Mouse (Mus musculus) CD4-positive, CD25-positive, alpha-beta regulatory T cell, adult 4 months (primary cell): ENCODE measurements around the gene Mmp23. TPM values are rescaled to one million over a fixed set of nuclear protein-coding genes. Genes with fewer than 3 reads are reported as not detected.

Source experiments
- ATAC-seq: one replicate; pipeline ENCODE4 v1.8.0; 2017
- polyA plus RNA-seq, 2 experiments: library from polyadenylated mRNA; unstranded; fragments of 100-300 nt; shearing (Covaris generic); gene quantifications; one replicate each; pipeline ENCODE4 v1.2.1; 2017

Gene Mmp23
- polyA plus RNA-seq, 2 experiments from 2014 or later = not detected

DNA sequence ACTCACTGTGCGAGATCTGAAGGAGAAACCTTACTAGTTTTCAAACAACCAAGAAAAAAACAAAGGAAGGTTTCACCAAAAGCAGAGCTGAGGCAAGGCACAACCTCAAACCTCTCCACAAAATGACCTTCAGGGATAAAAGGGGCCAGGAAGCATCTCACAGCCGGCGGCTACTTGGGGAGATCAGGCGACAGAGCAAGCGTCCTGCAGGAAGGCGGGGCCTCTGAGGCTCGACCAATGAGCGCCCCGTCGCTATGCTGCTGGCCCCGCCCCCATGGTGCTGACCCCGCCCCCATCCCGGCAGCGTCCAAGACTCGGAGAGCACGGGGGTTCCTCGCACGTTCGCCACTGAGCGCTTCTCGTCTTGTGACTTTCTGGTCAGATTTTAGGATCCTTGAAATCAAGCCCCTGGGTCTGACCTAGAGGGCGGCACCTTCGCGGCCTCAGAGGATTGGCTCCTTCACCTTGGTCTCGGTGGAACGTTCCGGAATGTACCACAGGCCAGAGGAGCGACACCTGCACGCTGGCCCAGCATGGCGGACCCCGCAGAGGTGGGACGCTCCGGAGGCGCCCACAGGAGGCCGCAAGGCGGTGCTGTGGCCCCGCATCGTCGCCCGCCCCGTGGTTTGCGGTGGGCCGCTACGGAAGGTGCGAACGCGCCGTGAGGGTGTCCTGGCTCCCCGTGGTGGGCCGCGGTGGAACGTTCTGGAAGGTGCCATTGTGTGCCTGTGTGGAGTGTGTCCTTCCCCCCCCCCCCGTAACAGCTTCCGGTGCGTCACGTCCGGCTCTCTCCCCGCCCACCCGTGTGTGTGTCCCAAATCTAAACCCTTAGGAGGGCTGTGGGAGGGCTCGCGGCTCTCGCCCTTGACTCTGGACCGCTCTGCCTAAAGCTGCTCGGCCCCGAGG lies 51.8 kb downstream of the Mmp23 start, which contains the start of gene Slc35e2:
Gene Slc35e2 (plus strand): TSS at position 326 of the 906 bp plus-strand sequence.
- ATAC-seq = peak; percentile 81

Other genes starting within 250 kb of the Mmp23 start
- 1 to 10 TPM; 3.8 to 4.4 TPM for gene Cfap74, start 244.2 kb downstream of the Mmp23 start, polyA plus RNA-seq
- not detected for gene Tmem52, start 184.3 kb downstream of the Mmp23 start, polyA plus RNA-seq
- 100 to 1,000 TPM; 291 TPM for gene Gnb1, start 162.0 kb downstream of the Mmp23 start, polyA plus RNA-seq
- gene Nadk, start 91.0 kb downstream of the Mmp23 start, polyA plus RNA-seq = 10 to 100 TPM; 64.7 to 81.5 TPM
- gene Slc35e2, start 52.0 kb downstream of the Mmp23 start, polyA plus RNA-seq = 1 to 10 TPM; 9.1 to 9.7 TPM
- 100 to 1,000 TPM; 121 to 144 TPM for gene Cdk11b, start 28.5 kb downstream of the Mmp23 start, polyA plus RNA-seq
- gene Gm10563, start 8.0 kb downstream of the Mmp23 start, polyA plus RNA-seq = not detected
- gene Mib2, start 15.8 kb upstream of the Mmp23 start, polyA plus RNA-seq = 1 to 10 TPM; 4.8 to 5.1 TPM
- gene Fndc10, start 41.0 kb upstream of the Mmp23 start, polyA plus RNA-seq = 1 to 10 TPM in 1 of 2 experiments, under 1 TPM in 1; 0.59 to 1.4 TPM
- gene Ssu72, start 51.4 kb upstream of the Mmp23 start, polyA plus RNA-seq = 100 to 1,000 TPM; 153 to 164 TPM
- gene Tmem240, start 81.4 kb upstream of the Mmp23 start, polyA plus RNA-seq = under 1 TPM in 1 of 2 experiments, not detected in 1; 0.24 TPM
- 10 to 100 TPM; 22.9 to 32.9 TPM for gene Atad3a, start 107.7 kb upstream of the Mmp23 start, polyA plus RNA-seq
- under 1 TPM in 1 of 2 experiments, not detected in 1; 0.23 TPM for gene Vwa1, start 121.3 kb upstream of the Mmp23 start, polyA plus RNA-seq
- not detected for gene Tmem88b, start 132.5 kb upstream of the Mmp23 start, polyA plus RNA-seq
- not detected for gene Ankrd65, start 137.1 kb upstream of the Mmp23 start, polyA plus RNA-seq
- 100 to 1,000 TPM; 117 to 130 TPM for gene Mrpl20, start 149.5 kb upstream of the Mmp23 start, polyA plus RNA-seq
- 100 to 1,000 TPM in 1 of 2 experiments, 10 to 100 TPM in 1; 99.1 to 124 TPM for gene Ccnl2, start 159.1 kb upstream of the Mmp23 start, polyA plus RNA-seq
- 100 to 1,000 TPM; 167 to 217 TPM for gene Aurkaip1, start 177.9 kb upstream of the Mmp23 start, polyA plus RNA-seq
- 1 to 10 TPM; 2.1 to 2.3 TPM for gene Mxra8, start 186.3 kb upstream of the Mmp23 start, polyA plus RNA-seq
- 1 to 10 TPM; 2.2 to 4.7 TPM for gene Dvl1, start 194.0 kb upstream of the Mmp23 start, polyA plus RNA-seq
- under 1 TPM; 0.62 to 0.66 TPM for gene Tas1r3, start 210.0 kb upstream of the Mmp23 start, polyA plus RNA-seq
- gene Cptp, start 216.1 kb upstream of the Mmp23 start, polyA plus RNA-seq = 10 to 100 TPM; 17.0 to 20.1 TPM
- gene Ints11, start 216.2 kb upstream of the Mmp23 start, polyA plus RNA-seq = 100 to 1,000 TPM in 1 of 2 experiments, 10 to 100 TPM in 1; 93.4 to 109 TPM
- 10 to 100 TPM; 22.1 to 27.6 TPM for gene Pusl1, start 238.4 kb upstream of the Mmp23 start, polyA plus RNA-seq
- gene Acap3, start 238.4 kb upstream of the Mmp23 start, polyA plus RNA-seq = 1 to 10 TPM; 3.2 to 4.1 TPM